Mouse (Mus musculus): Measurements from ENCODE around the gene Hoxd8.

GRCm38 (mm10) chr2:74737578-74738070, 33.2 kb downstream of the Hoxd8 start:
- TF ChIP-seq CTCF (IDR thresholded peaks at IDR 0.05; ENCODE audit: borderline replicate concordance, insufficient read depth, low read depth, low read length) (no peak), POLR2A (IDR thresholded peaks at IDR 0.05; ENCODE audit: borderline replicate concordance, insufficient read depth, low read length) (no peak)

All from cerebellum, adult 2 months (tissue).